Mouse (Mus musculus): ENCODE results near the gene Plekha6. TPM values are rescaled to one million over a fixed set of nuclear protein-coding genes. Genes with fewer than 3 reads are reported as not detected.

Plekha6 gene
- polyA plus RNA-seq (2015; fragmentation: Nextera tagmentation; extraction: Ambion mirVana) = 13.7 and 15.3 TPM in 2 replicates

DNA sequence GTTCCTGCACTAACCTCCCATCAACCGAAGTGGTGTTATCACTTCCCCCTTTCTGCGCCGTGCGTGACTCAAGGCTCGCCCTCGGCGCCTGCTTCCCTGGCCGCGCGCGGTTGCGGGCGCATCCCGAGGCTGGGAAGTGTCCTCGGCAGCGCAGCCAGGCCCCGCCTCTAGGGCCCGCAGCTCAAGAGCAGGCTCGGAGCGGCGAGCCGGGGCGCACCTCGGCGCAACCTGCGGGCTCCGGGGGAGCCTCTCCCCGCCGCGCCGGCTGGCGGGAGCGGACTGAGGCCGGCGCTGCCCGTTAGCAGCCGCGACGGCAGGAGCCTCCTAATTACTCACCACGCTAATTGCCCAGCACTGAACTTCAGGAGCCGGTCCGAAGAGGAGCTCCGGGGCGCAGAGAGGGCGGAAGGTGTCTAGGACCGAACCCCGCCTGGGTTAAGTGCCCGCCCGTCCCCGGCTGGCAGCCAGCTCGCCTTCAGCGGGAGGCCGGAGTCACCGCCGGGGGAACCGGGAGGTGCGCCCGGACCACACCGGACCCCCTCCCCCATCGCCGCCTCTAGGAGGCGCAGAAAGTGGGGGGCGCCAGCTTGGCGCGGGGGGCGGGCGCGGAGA lies at the start of gene Plekha6:
Gene Plekha6 (plus strand): TSS at position 391 of the 612 bp plus-strand sequence.
- WGBS = under 1% methylated on average over 68 of the region's 68 CpGs
- no peaks in the 10 kb centered on the region for H3K9me3 ChIP-seq
- H3K4me1 ChIP-seq (replicated peaks) = peaks cover 30% of the 10 kb centered on the region
- ATAC-seq = peak; percentile 63
- H3K9ac ChIP-seq = peak within 1 kb of the TSS; percentile 76
- no peaks in the 10 kb centered on the region for H3K36me3 ChIP-seq
- peaks cover 8% of the 10 kb centered on the region; the same call in 1 of the 2 replicates for H3K27me3 ChIP-seq (replicated peaks)
- H3K4me2 ChIP-seq (replicated peaks) = peak within 1 kb of the TSS; percentile 96
- H3K27ac ChIP-seq = peak within 1 kb of the TSS; percentile 91
- H3K4me3 ChIP-seq (replicated peaks) = peak within 1 kb of the TSS; percentile 67

DNA sequence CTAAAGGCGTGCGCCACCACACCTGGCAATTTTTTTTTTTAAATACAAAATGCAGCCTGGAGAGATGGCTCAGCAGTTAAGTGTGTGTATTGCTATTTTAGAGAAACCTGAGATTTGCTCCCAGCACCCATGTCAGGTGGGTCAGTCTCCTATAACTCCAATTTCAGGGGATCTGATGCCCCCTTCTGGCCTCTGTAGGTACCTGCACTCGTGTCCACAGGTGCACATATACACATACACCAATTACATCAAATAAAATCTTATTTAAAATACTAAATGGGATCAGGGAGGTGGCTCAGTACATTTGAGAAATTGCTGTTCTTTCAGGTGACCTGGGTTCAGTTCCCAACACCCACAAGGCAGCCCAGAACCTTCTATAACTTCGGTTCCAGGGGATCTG lies 47.9 kb upstream of the Plekha6 start:
- ATAC-seq = no peak
- no peaks in the 10 kb centered on the region for H3K27me3 ChIP-seq (replicated peaks)
- H3K9me3 ChIP-seq = no peaks in the 10 kb centered on the region
- no peak overlapping the region for H3K4me2 ChIP-seq (replicated peaks)
- H3K4me3 ChIP-seq (replicated peaks) = no peak overlapping the region
- H3K9ac ChIP-seq = no peak overlapping the region
- 91% methylated on average over 4 of the region's 4 CpGs for WGBS
- peaks cover 16% of the 10 kb centered on the region for H3K4me1 ChIP-seq (replicated peaks)
- no peak overlapping the region for H3K27ac ChIP-seq
- no peaks in the 10 kb centered on the region for H3K36me3 ChIP-seq

DNA sequence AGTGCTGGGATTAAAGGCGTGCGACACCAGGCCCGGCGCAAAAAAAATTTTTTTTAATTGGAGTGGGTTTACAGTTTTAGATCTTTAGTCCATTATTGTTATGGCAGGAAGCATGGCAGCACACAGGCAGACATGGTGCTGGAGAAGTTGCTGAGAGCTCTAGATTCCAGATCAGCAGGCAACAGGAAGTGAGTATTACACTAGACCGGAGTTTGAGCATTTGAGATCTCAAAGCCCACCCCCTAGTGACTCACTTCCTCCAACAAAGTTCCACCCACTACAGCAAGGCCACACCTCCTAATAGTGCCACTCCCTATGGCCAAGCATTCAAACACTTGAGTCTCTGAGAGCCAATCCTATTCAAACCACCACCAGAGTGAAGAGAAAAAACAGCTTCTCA lies 45.9 kb upstream of the Plekha6 start:
- Histone ChIP-seq H3K27ac (0 out of 2 replicates have a peak overlapping the region, but pooled peaks have one; percentile 29), H3K4me2 (replicated peaks) (no peak overlapping the region), H3K27me3 (replicated peaks) (no peaks in the 10 kb centered on the region), H3K36me3 (no peaks in the 10 kb centered on the region), H3K9ac (no peak overlapping the region), H3K9me3 (no peaks in the 10 kb centered on the region), H3K4me3 (replicated peaks) (no peak overlapping the region), H3K4me1 (replicated peaks) (peaks cover 19% of the 10 kb centered on the region)
- peak; percentile 66 for ATAC-seq
- WGBS = 88% methylated on average over 5 of the region's 5 CpGs

- ATAC-seq = peak; percentile 80
- peak overlapping the region; percentile 29 for H3K27ac ChIP-seq
These were observed 45.2 kb upstream of the Plekha6 start for GRCm38 (mm10) chr1:133118844-133119243.

GRCm38 (mm10) chr1:133119931-133120712 lies 43.9 kb upstream of the Plekha6 start:
- Histone ChIP-seq H3K27ac (peak overlapping the region; percentile 37; the same call in 1 of the 2 replicates), H3K36me3 (no peaks in the 10 kb centered on the region), H3K9ac (no peak overlapping the region; the same call in 1 of the 2 replicates), H3K4me2 (replicated peaks) (no peak overlapping the region), H3K4me1 (replicated peaks) (peaks cover 22% of the 10 kb centered on the region), H3K9me3 (no peaks in the 10 kb centered on the region), H3K27me3 (replicated peaks) (no peaks in the 10 kb centered on the region), H3K4me3 (replicated peaks) (no peak overlapping the region)
- ATAC-seq = no peak
- 29% methylated on average over 7 of the region's 7 CpGs for WGBS

More at GRCm38 (mm10) chr1:133118844-133119243, 45.2 kb upstream of the Plekha6 start:
- Histone ChIP-seq H3K9ac (no peak overlapping the region), H3K4me1 (replicated peaks) (peaks cover 22% of the 10 kb centered on the region), H3K4me3 (replicated peaks) (no peak overlapping the region), H3K9me3 (no peaks in the 10 kb centered on the region), H3K4me2 (replicated peaks) (no peak overlapping the region), H3K27me3 (replicated peaks) (no peaks in the 10 kb centered on the region), H3K36me3 (no peaks in the 10 kb centered on the region)
- 61% methylated on average over 3 of the region's 3 CpGs for WGBS

DNA sequence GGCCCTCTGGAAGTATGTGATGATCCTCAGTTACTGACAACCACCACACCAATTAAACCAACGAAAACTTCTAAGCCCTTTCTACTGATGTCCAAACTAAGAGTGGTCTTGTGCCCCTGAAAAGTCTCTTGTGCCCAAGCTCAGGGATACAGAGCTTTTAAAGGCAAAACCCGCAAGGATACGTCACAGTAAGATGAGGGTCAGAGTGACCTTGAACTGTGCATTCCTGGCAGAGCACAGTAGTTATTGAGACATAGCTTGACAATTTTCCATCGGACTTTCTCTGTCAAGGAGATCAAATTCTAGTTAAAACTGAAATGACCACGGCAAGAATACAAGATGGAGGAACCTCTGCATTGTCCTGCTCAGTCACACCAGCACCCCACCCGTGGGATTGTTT lies 42.8 kb upstream of the Plekha6 start:
- H3K4me2 ChIP-seq (replicated peaks) = no peak overlapping the region
- no peaks in the 10 kb centered on the region for H3K9me3 ChIP-seq
- H3K4me1 ChIP-seq (replicated peaks) = peaks cover 22% of the 10 kb centered on the region
- H3K36me3 ChIP-seq = no peaks in the 10 kb centered on the region
- no peak overlapping the region for H3K4me3 ChIP-seq (replicated peaks)
- no peak overlapping the region for H3K27ac ChIP-seq
- H3K9ac ChIP-seq = no peak overlapping the region
- ATAC-seq = no peak
- WGBS = 54% methylated on average over 6 of the region's 6 CpGs
- H3K27me3 ChIP-seq (replicated peaks) = no peaks in the 10 kb centered on the region

DNA sequence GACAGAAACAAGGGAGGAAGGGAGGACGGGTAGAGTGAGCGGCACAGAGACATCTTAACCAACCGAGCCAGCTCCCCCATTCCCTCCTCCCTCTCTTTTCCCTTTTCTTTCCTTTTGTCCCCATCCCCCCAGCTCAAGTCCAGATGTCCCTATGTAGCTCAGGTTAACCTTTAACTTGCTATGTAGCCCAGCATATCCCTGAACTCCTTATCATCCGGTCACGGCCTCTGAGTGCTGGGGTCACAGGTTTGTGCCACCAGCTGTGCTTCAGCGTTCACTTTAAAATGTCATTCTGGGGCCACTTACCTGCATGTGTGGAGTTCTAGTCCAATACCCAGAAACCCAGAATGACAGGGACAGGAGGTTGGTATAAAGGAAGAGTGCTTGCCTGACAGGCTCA lies 39.9 kb upstream of the Plekha6 start:
- H3K27ac ChIP-seq = peak overlapping the region; percentile 57
- peaks cover 15% of the 10 kb centered on the region for H3K4me1 ChIP-seq (replicated peaks)
- WGBS = 56% methylated on average over 6 of the region's 6 CpGs
- no peaks in the 10 kb centered on the region for H3K9me3 ChIP-seq
- H3K4me3 ChIP-seq (replicated peaks) = no peak overlapping the region
- no peaks in the 10 kb centered on the region for H3K36me3 ChIP-seq
- peak; percentile 72 for ATAC-seq
- H3K9ac ChIP-seq = no peak overlapping the region
- no peaks in the 10 kb centered on the region for H3K27me3 ChIP-seq (replicated peaks)
- H3K4me2 ChIP-seq (replicated peaks) = no peak overlapping the region

GRCm38 (mm10) chr1:133125640-133126364 lies 38.2 kb upstream of the Plekha6 start:
- Histone ChIP-seq H3K4me2 (replicated peaks) (no peak overlapping the region), H3K4me1 (replicated peaks) (peaks cover 12% of the 10 kb centered on the region; the same call in 1 of the 2 replicates), H3K27ac (no peak overlapping the region), H3K36me3 (no peaks in the 10 kb centered on the region), H3K27me3 (replicated peaks) (no peaks in the 10 kb centered on the region), H3K9me3 (no peaks in the 10 kb centered on the region), H3K9ac (no peak overlapping the region), H3K4me3 (replicated peaks) (no peak overlapping the region)
- WGBS = 83% methylated on average over 9 of the region's 9 CpGs
- no peak for ATAC-seq

GRCm38 (mm10) chr1:133126365-133126740 lies 37.7 kb upstream of the Plekha6 start:
- ATAC-seq = no peak
- Histone ChIP-seq H3K9ac (no peak overlapping the region), H3K9me3 (no peaks in the 10 kb centered on the region), H3K4me1 (replicated peaks) (0 out of 2 replicates have a peak, but pooled peaks cover 9% of the 10 kb centered on the region), H3K4me2 (replicated peaks) (no peak overlapping the region), H3K27me3 (replicated peaks) (no peaks in the 10 kb centered on the region), H3K36me3 (no peaks in the 10 kb centered on the region), H3K4me3 (replicated peaks) (no peak overlapping the region), H3K27ac (no peak overlapping the region)
- WGBS = 80% methylated on average over 4 of the region's 4 CpGs

GRCm38 (mm10) chr1:133127328-133127727 lies 36.7 kb upstream of the Plekha6 start:
- 0 out of 2 replicates have a peak, but pooled peaks cover 9% of the 10 kb centered on the region for H3K4me1 ChIP-seq (replicated peaks)
- WGBS = 51% methylated on average over 9 of the region's 9 CpGs
- no peak for ATAC-seq
- H3K4me2 ChIP-seq (replicated peaks) = no peak overlapping the region
- no peak overlapping the region for H3K4me3 ChIP-seq (replicated peaks)
- no peaks in the 10 kb centered on the region for H3K27me3 ChIP-seq (replicated peaks)
- no peak overlapping the region for H3K9ac ChIP-seq
- no peak overlapping the region for H3K27ac ChIP-seq
- no peaks in the 10 kb centered on the region for H3K36me3 ChIP-seq
- no peaks in the 10 kb centered on the region for H3K9me3 ChIP-seq

DNA sequence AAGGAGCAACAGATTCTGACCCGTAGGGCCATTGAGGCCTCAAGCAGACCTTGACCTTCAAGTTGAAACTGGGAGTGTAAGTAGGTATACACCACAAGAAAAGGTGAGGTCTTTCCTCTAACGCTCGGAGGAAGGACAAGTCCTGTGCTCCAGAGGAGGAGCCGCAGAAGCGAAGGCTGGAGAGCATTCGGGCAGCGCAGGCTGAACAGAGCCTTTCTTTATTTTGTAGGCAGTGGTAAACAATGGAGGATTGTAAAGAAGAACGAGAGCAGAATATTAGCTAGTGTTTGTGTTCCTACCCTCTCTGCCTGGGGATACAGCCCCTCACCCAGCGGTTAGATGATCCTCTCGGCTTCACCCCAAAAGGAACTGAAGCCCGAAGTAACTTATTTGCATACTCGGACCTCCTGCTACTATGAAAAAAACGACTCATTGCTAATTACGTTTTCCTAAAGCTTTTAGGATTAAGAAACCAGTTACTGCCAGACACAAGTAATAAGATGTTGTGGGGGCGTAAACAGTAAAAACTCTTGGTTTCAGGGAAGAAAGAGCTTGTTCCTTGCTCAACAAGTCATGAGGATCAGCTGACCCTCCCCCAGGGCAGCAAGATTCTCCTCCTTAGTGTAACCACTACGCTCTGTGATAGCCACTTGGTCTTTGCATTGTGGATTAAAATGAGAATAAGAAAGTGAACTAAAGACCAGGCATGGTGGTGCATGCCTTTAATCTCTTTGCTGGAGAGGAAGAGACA lies 34.4 kb upstream of the Plekha6 start:
- Histone ChIP-seq H3K27ac (peak overlapping the region; percentile 99), H3K9ac (no peak overlapping the region), H3K36me3 (no peaks in the 10 kb centered on the region), H3K4me3 (replicated peaks) (no peak overlapping the region), H3K9me3 (no peaks in the 10 kb centered on the region), H3K4me2 (replicated peaks) (peak overlapping the region; percentile 57), H3K27me3 (replicated peaks) (no peaks in the 10 kb centered on the region), H3K4me1 (replicated peaks) (peaks cover 6% of the 10 kb centered on the region; the same call in 1 of the 2 replicates)
- ATAC-seq = no peak
- 35% methylated on average over 16 of the region's 16 CpGs for WGBS

Measured in intestine, embryonic 15.5 days (tissue).